Mouse (Mus musculus) heart, postnatal 0 days (tissue): ENCODE data around the gene Acvrl1.

Experiments
- CTCF ChIP-seq: IDR thresholded peaks from 2 replicates; pipeline ENCODE4 v1.5.1; 2016; ENCODE audit warnings: antibody characterized with exemption, control low read depth, low read depth
- EP300 ChIP-seq: IDR thresholded peaks from 2 replicates; pipeline ENCODE4 v1.6.1; 2016; ENCODE audit warnings: antibody characterized with exemption, low read depth

GRCm38 (mm10) chr15:101131498-101131897, 3.2 kb downstream of the Acvrl1 start:
- TF ChIP-seq CTCF (no peak), EP300 (no peak)
